9 mouse cellular contexts compared by ENCODE assay signal in genomic region chr8:111912860-111913432, GRCm38 (mm10). TPM values are rescaled to one million over a fixed set of nuclear protein-coding genes. Genes with fewer than 3 reads are reported as not detected.
A peak's percentile ranks its signal among the peaks of the same experiment; 100 is the strongest.
DNase-seq lines count a peak whose midpoint lies in the region; ATAC-seq lines count a peak whose summit lies in the region.
"Had no signal": no experiment of that assay in that cellular context is flagged by ENCODE, and none has a peak within 500 bp of the region (broad histone marks: within the 10 kb centered on the region; RNA-seq: fewer than 3 reads in every experiment).

No protein-coding gene starts in this region.

- H3K9ac ChIP-seq in heart, embryonic 11.5 days (ENCODE audit: low read depth, low read length), result no peak overlapping the region
- no peak overlapping the region for H3K9ac ChIP-seq in hindbrain, embryonic 13.5 days
- H3K9ac ChIP-seq in neural tube, embryonic 13.5 days, result no peak overlapping the region

- 48% methylated on average over 12 of the region's 12 CpGs for WGBS in heart, embryonic 11.5 days (ENCODE audit: insufficient replicate concordance)
- WGBS in heart, embryonic 10.5 days, result 43% methylated on average over 12 of the region's 12 CpGs
- WGBS in hindbrain, embryonic 13.5 days, result 33% methylated on average over 12 of the region's 12 CpGs
- 23% methylated on average over 12 of the region's 12 CpGs for WGBS in neural tube, embryonic 13.5 days

- no peak for ATAC-seq in heart, embryonic 11.5 days (replicated peaks; ENCODE audit: insufficient number of reproducible peaks, low FRiP score, low TSS enrichment)
- ATAC-seq in hindbrain, embryonic 13.5 days (ENCODE audit: low FRiP score), result peak; percentile 89
- peak; percentile 89 for ATAC-seq in neural tube, embryonic 13.5 days (ENCODE audit: low read depth)

- H3K4me1 ChIP-seq in heart, embryonic 11.5 days (ENCODE audit: control insufficient read depth, insufficient read depth, low read length), result peaks cover 3% of the 10 kb centered on the region; the same call in 1 of the 2 replicates
- peaks cover 18% of the 10 kb centered on the region for H3K4me1 ChIP-seq in heart, embryonic 10.5 days
- H3K4me1 ChIP-seq in hindbrain, embryonic 13.5 days (replicated peaks), result peaks cover 32% of the 10 kb centered on the region
- H3K4me1 ChIP-seq in neural tube, embryonic 13.5 days (replicated peaks), result peaks cover 39% of the 10 kb centered on the region

- H3K27me3 ChIP-seq in heart, embryonic 11.5 days (ENCODE audit: control insufficient read depth, insufficient read depth, low read length), result peaks cover 32% of the 10 kb centered on the region
- H3K27me3 ChIP-seq in heart, embryonic 10.5 days (ENCODE audit: insufficient read depth, poor library complexity, severe bottlenecking), result peaks cover 50% of the 10 kb centered on the region
- H3K27me3 ChIP-seq in hindbrain, embryonic 13.5 days, result 0 out of 2 replicates have a peak, but pooled peaks cover 2% of the 10 kb centered on the region
- H3K27me3 ChIP-seq in neural tube, embryonic 13.5 days, result peaks cover 3% of the 10 kb centered on the region; the same call in 1 of the 2 replicates

- no peak overlapping the region for H3K27ac ChIP-seq in heart, embryonic 11.5 days (ENCODE audit: low read depth, low read length)
- no peak overlapping the region for H3K27ac ChIP-seq in heart, embryonic 10.5 days
- H3K27ac ChIP-seq in hindbrain, embryonic 13.5 days, result peak overlapping the region; percentile 72
- H3K27ac ChIP-seq in neural tube, embryonic 13.5 days (replicated peaks), result peak overlapping the region; percentile 81

- H3K4me2 ChIP-seq in heart, embryonic 11.5 days, result peak overlapping the region; percentile 5; the same call in 1 of the 2 replicates
- H3K4me2 ChIP-seq in hindbrain, embryonic 13.5 days, result no peak overlapping the region
- 0 out of 2 replicates have a peak overlapping the region, but pooled peaks have one; percentile 5 for H3K4me2 ChIP-seq in neural tube, embryonic 13.5 days

- DNase-seq in heart, embryonic 10.5 days (ENCODE audit: low spot score), result no peak
- DNase-seq in right cerebral cortex, postnatal 10 days (ENCODE audit: low spot score in 2 of 2), result peak; percentile 80 to 87
- DNase-seq in right cerebral cortex, postnatal 25 days, result no peak
- DNase-seq in kidney, adult 18-20 months, result no peak
- DNase-seq in cerebellum, adult 9-10 months, result no peak

- H3K9me3 ChIP-seq in heart, embryonic 11.5 days (replicated peaks; ENCODE audit: control insufficient read depth, low read length), result no peaks in the 10 kb centered on the region
- no peaks in the 10 kb centered on the region for H3K9me3 ChIP-seq in heart, embryonic 10.5 days
- no peaks in the 10 kb centered on the region for H3K9me3 ChIP-seq in hindbrain, embryonic 13.5 days
- H3K9me3 ChIP-seq in neural tube, embryonic 13.5 days, result no peaks in the 10 kb centered on the region

- no peak overlapping the region for H3K4me3 ChIP-seq in heart, embryonic 11.5 days (ENCODE audit: low read depth, low read length)
- no peak overlapping the region for H3K4me3 ChIP-seq in heart, embryonic 10.5 days
- H3K4me3 ChIP-seq in hindbrain, embryonic 13.5 days, result no peak overlapping the region
- no peak overlapping the region for H3K4me3 ChIP-seq in neural tube, embryonic 13.5 days

- no peaks in the 10 kb centered on the region for H3K36me3 ChIP-seq in heart, embryonic 11.5 days (ENCODE audit: control insufficient read depth, insufficient read depth, low read length)
- H3K36me3 ChIP-seq in heart, embryonic 10.5 days, result 0 out of 2 replicates have a peak, but pooled peaks cover under 1% of the 10 kb centered on the region
- H3K36me3 ChIP-seq in hindbrain, embryonic 13.5 days, result peaks cover 14% of the 10 kb centered on the region
- peaks cover 11% of the 10 kb centered on the region for H3K36me3 ChIP-seq in neural tube, embryonic 13.5 days

RNA-seq across cellular contexts. Expression of gene Chst5, which starts 2.7 kb away (rescaled TPM):
- 0.99 TPM in 1 of 2 replicates, not detected in the other for polyA plus RNA-seq in heart, embryonic 11.5 days (2014; fragmentation: Nextera tagmentation; extraction: Ambion mirVana)
- polyA plus RNA-seq in heart, embryonic 10.5 days (2016; fragmentation: Nextera tagmentation; extraction: Ambion mirVana), result 0.91 and 2.9 TPM in 2 replicates
- 4.7 and 4.9 TPM in 2 replicates for polyA plus RNA-seq in hindbrain, embryonic 13.5 days (2015; fragmentation: Nextera tagmentation; extraction: Ambion mirVana)
- polyA plus RNA-seq in neural tube, embryonic 13.5 days (2015; fragmentation: Nextera tagmentation; extraction: Ambion mirVana), result 4.2 and 6.0 TPM in 2 replicates
- polyA plus RNA-seq: gonadal fat pad, adult 2 months had no signal

RNA-seq across cellular contexts. Expression of gene Tmem231, which starts 20.7 kb away (rescaled TPM):
- 5.0 and 5.6 TPM in 2 replicates for polyA plus RNA-seq in heart, embryonic 11.5 days (2014; fragmentation: Nextera tagmentation; extraction: Ambion mirVana)
- 6.2 and 8.2 TPM in 2 replicates for polyA plus RNA-seq in heart, embryonic 10.5 days (2016; fragmentation: Nextera tagmentation; extraction: Ambion mirVana)
- 16.8 and 17.6 TPM in 2 replicates for polyA plus RNA-seq in hindbrain, embryonic 13.5 days (2015; fragmentation: Nextera tagmentation; extraction: Ambion mirVana)
- 16.0 and 16.3 TPM in 2 replicates for polyA plus RNA-seq in neural tube, embryonic 13.5 days (2015; fragmentation: Nextera tagmentation; extraction: Ambion mirVana)

RNA-seq across cellular contexts. Expression of gene Gabarapl2, which starts 27.6 kb away (rescaled TPM):
- 177 and 191 TPM in 2 replicates for polyA plus RNA-seq in heart, embryonic 11.5 days (2014; fragmentation: Nextera tagmentation; extraction: Ambion mirVana)
- 172 and 178 TPM in 2 replicates for polyA plus RNA-seq in heart, embryonic 10.5 days (2016; fragmentation: Nextera tagmentation; extraction: Ambion mirVana)
- 472 and 492 TPM in 2 replicates for polyA plus RNA-seq in hindbrain, embryonic 13.5 days (2015; fragmentation: Nextera tagmentation; extraction: Ambion mirVana)
- polyA plus RNA-seq in neural tube, embryonic 13.5 days (2015; fragmentation: Nextera tagmentation; extraction: Ambion mirVana), result 491 and 502 TPM in 2 replicates

RNA-seq across cellular contexts. Expression of gene Tmem170, which starts 36.4 kb away (rescaled TPM):
- polyA plus RNA-seq in heart, embryonic 11.5 days (2014; fragmentation: Nextera tagmentation; extraction: Ambion mirVana), result 4.5 and 5.8 TPM in 2 replicates
- polyA plus RNA-seq in heart, embryonic 10.5 days (2016; fragmentation: Nextera tagmentation; extraction: Ambion mirVana), result 5.1 and 7.4 TPM in 2 replicates
- 5.7 and 5.9 TPM in 2 replicates for polyA plus RNA-seq in hindbrain, embryonic 13.5 days (2015; fragmentation: Nextera tagmentation; extraction: Ambion mirVana)
- 5.3 and 5.9 TPM in 2 replicates for polyA plus RNA-seq in neural tube, embryonic 13.5 days (2015; fragmentation: Nextera tagmentation; extraction: Ambion mirVana)

RNA-seq across cellular contexts. Expression of gene Cfdp1, which starts 58.9 kb away (rescaled TPM):
- 163 and 173 TPM in 2 replicates for polyA plus RNA-seq in heart, embryonic 11.5 days (2014; fragmentation: Nextera tagmentation; extraction: Ambion mirVana)
- 155 and 217 TPM in 2 replicates for polyA plus RNA-seq in heart, embryonic 10.5 days (2016; fragmentation: Nextera tagmentation; extraction: Ambion mirVana)
- polyA plus RNA-seq in hindbrain, embryonic 13.5 days (2015; fragmentation: Nextera tagmentation; extraction: Ambion mirVana), result 196 and 199 TPM in 2 replicates
- 175 and 197 TPM in 2 replicates for polyA plus RNA-seq in neural tube, embryonic 13.5 days (2015; fragmentation: Nextera tagmentation; extraction: Ambion mirVana)

Comparison
In these comparisons a context has a peak if more than half of its experiments do, and no peak if none do; other contexts are left out.
1. DNase-seq: peak in right cerebral cortex, postnatal 10 days (2 of 2); none in heart, embryonic 10.5 days (single experiment), right cerebral cortex, postnatal 25 days (single experiment), kidney, adult 18-20 months (single experiment) and cerebellum, adult 9-10 months (single experiment).
2. H3K27ac ChIP-seq: peak in hindbrain, embryonic 13.5 days (single experiment) and neural tube, embryonic 13.5 days (single experiment); none in heart, embryonic 11.5 days (single experiment) and heart, embryonic 10.5 days (single experiment).